In the genomic region with DNA sequence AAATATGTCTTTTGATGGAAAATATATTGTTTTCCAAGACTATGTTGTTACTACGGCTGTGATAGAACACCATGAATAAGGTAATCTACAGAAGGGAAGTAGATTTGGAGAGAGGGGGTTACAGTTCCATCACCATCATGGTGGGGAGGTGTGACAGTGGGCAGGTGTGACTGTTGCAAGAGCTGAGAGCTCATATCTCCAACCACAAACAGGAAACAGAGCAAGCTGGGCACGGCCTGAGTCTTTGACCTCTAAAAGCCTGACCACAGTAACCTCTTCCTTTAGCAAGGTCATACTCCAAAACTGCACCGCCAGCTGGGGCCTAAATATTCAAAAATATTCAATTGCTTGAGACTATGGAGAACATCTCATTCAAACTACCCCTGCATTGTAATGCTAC, we compare ENCODE assay signal across 31 mouse cellular contexts.
"Had no signal": no experiment of that assay in that cellular context is flagged by ENCODE, and none has a peak within 500 bp of the region (broad histone marks: within the 10 kb centered on the region; RNA-seq: fewer than 3 reads in every experiment).

No protein-coding gene starts in this region.

- H3K9me3 ChIP-seq: limb, embryonic 10.5 days; limb, embryonic 12.5 days; limb, embryonic 13.5 days; limb, embryonic 15.5 days; liver, embryonic 13.5 days; liver, embryonic 15.5 days; lung, embryonic 15.5 days; midbrain, embryonic 10.5 days; midbrain, embryonic 12.5 days; midbrain, embryonic 13.5 days; midbrain, embryonic 15.5 days; neural tube, embryonic 12.5 days had no signal

- DNase-seq: left cerebral cortex, postnatal 4 days; liver; liver, embryonic 13.5 days; lung, adult 18-20 months; lung, adult 2 months; lung, embryonic 14.5 days; lung, postnatal 10 days; lung, postnatal 14 days; lung, postnatal 36 days; lung, postnatal 4 days; midbrain, embryonic 14.5 days had no signal

- H3K4me1 ChIP-seq: limb, embryonic 12.5 days; limb, embryonic 13.5 days; limb, embryonic 15.5 days; liver, embryonic 13.5 days; liver, embryonic 15.5 days; lung, embryonic 15.5 days; megakaryocyte, embryonic 14.5 days; midbrain, embryonic 10.5 days; midbrain, embryonic 12.5 days; midbrain, embryonic 13.5 days; midbrain, embryonic 15.5 days; neural tube, embryonic 12.5 days had no signal

- H3K36me3 ChIP-seq: limb, embryonic 10.5 days; limb, embryonic 12.5 days; limb, embryonic 13.5 days; limb, embryonic 15.5 days; liver, embryonic 13.5 days; liver, embryonic 15.5 days; lung, embryonic 15.5 days; midbrain, embryonic 10.5 days; midbrain, embryonic 12.5 days; midbrain, embryonic 13.5 days; midbrain, embryonic 15.5 days; neural tube, embryonic 12.5 days had no signal

- H3K4me3 ChIP-seq: left cerebral cortex, adult 2 months; limb, embryonic 10.5 days; limb, embryonic 12.5 days; limb, embryonic 13.5 days; limb, embryonic 15.5 days; liver, embryonic 13.5 days; liver, embryonic 15.5 days; lung, embryonic 15.5 days; megakaryocyte, embryonic 14.5 days; midbrain, embryonic 10.5 days; midbrain, embryonic 12.5 days; midbrain, embryonic 13.5 days; midbrain, embryonic 15.5 days; myocyte; neural tube, embryonic 12.5 days had no signal

- H3K27me3 ChIP-seq: limb, embryonic 12.5 days; limb, embryonic 13.5 days; limb, embryonic 15.5 days; liver, embryonic 13.5 days; liver, embryonic 15.5 days; lung, embryonic 15.5 days; megakaryocyte, embryonic 14.5 days; midbrain, embryonic 12.5 days; midbrain, embryonic 13.5 days; midbrain, embryonic 15.5 days; neural tube, embryonic 12.5 days had no signal

- H3K9ac ChIP-seq: limb, embryonic 12.5 days; limb, embryonic 13.5 days; limb, embryonic 15.5 days; liver, embryonic 13.5 days; liver, embryonic 14.5 days; liver, embryonic 15.5 days; lung, embryonic 14.5 days; lung, embryonic 15.5 days; midbrain, embryonic 12.5 days; midbrain, embryonic 13.5 days; midbrain, embryonic 15.5 days; neural tube, embryonic 12.5 days had no signal

- ATAC-seq: lung, postnatal 0 days; midbrain, embryonic 13.5 days; midbrain, embryonic 15.5 days; midbrain, embryonic 16.5 days had no signal

- H3K4me2 ChIP-seq: limb, embryonic 12.5 days; limb, embryonic 13.5 days; limb, embryonic 15.5 days; liver, embryonic 11.5 days; liver, embryonic 13.5 days; liver, embryonic 15.5 days; lung, embryonic 14.5 days; lung, embryonic 15.5 days; midbrain, embryonic 11.5 days; midbrain, embryonic 12.5 days; midbrain, embryonic 13.5 days; midbrain, embryonic 15.5 days; neural tube, embryonic 12.5 days had no signal

- H3K27ac ChIP-seq: left cerebral cortex, adult 2 months; limb, embryonic 10.5 days; limb, embryonic 12.5 days; limb, embryonic 13.5 days; limb, embryonic 15.5 days; liver, embryonic 13.5 days; liver, embryonic 14.5 days; liver, embryonic 15.5 days; lung, embryonic 15.5 days; macrophage; midbrain, embryonic 10.5 days; midbrain, embryonic 12.5 days; midbrain, embryonic 13.5 days; midbrain, embryonic 15.5 days; neural tube, embryonic 12.5 days had no signal
